Mouse (Mus musculus): Measurements from ENCODE around the gene Tspan12. TPM values are rescaled to one million over a fixed set of nuclear protein-coding genes. Genes with fewer than 3 reads are reported as not detected.
A peak's percentile ranks its signal among the peaks of the same experiment; 100 is the strongest.
"Not testable (repeated sequence)": the region's sequence is repeated elsewhere in the genome, so short reads cannot be mapped to it uniquely, and the experiment has no call there.

Tspan12 gene
- 54.6 and 54.8 TPM in 2 replicates for polyA plus RNA-seq (2016; fragmentation: Nextera tagmentation; extraction: Ambion mirVana)

GRCm38 (mm10) chr6:21852344-21852785, at the start of gene Tspan12:
TSS of gene Tspan12 (minus strand) at chr6:21852515.
- DNase-seq (ENCODE audit: low spot score): no peak
- peak within 1 kb of the TSS; percentile 96 for H3K27ac ChIP-seq (replicated peaks)
- 2% methylated on average over 13 of the region's 13 CpGs for WGBS
- H3K27me3 ChIP-seq (ENCODE audit: low read depth, poor library complexity, severe bottlenecking): no peaks in the 10 kb centered on the region
- peaks cover 23% of the 10 kb centered on the region for H3K4me1 ChIP-seq
- no peaks in the 10 kb centered on the region for H3K9me3 ChIP-seq (replicated peaks)
- H3K4me3 ChIP-seq: peak within 1 kb of the TSS; percentile 80
- H3K36me3 ChIP-seq: peaks cover 15% of the 10 kb centered on the region

GRCm38 (mm10) chr6:21894451-21894850, 42.1 kb upstream of the Tspan12 start:
- WGBS: 83% methylated on average over 7 of the region's 7 CpGs

GRCm38 (mm10) chr6:21889101-21889500, 36.8 kb upstream of the Tspan12 start:
- H3K4me3 ChIP-seq: no peak overlapping the region
- no peaks in the 10 kb centered on the region for H3K36me3 ChIP-seq
- no peak overlapping the region for H3K27ac ChIP-seq (replicated peaks)
- H3K27me3 ChIP-seq (ENCODE audit: low read depth, poor library complexity, severe bottlenecking): no peaks in the 10 kb centered on the region
- DNase-seq (ENCODE audit: low spot score): no peak
- no peaks in the 10 kb centered on the region for H3K9me3 ChIP-seq (replicated peaks)
- 95% methylated on average over 2 of the region's 2 CpGs for WGBS
- H3K4me1 ChIP-seq: no peaks in the 10 kb centered on the region

More at GRCm38 (mm10) chr6:21894451-21894850, 42.1 kb upstream of the Tspan12 start:
- Histone ChIP-seq H3K4me1 (no peaks in the 10 kb centered on the region), H3K27ac (replicated peaks) (no peak overlapping the region), H3K4me3 (no peak overlapping the region), H3K27me3 (ENCODE audit: low read depth, poor library complexity, severe bottlenecking) (no peaks in the 10 kb centered on the region), H3K9me3 (replicated peaks) (no peaks in the 10 kb centered on the region), H3K36me3 (no peaks in the 10 kb centered on the region)
- no peak for DNase-seq (ENCODE audit: low spot score)

GRCm38 (mm10) chr6:21887971-21888370, 35.7 kb upstream of the Tspan12 start:
- H3K4me3 ChIP-seq; H3K27me3 ChIP-seq (ENCODE audit: low read depth, poor library complexity, severe bottlenecking); DNase-seq (ENCODE audit: low spot score); H3K4me1 ChIP-seq; H3K36me3 ChIP-seq; H3K27ac ChIP-seq (replicated peaks); H3K9me3 ChIP-seq (replicated peaks): not testable (repeated sequence)

GRCm38 (mm10) chr6:21879496-21879895, 27.2 kb upstream of the Tspan12 start:
- Histone ChIP-seq H3K4me3 (no peak overlapping the region), H3K27ac (replicated peaks) (no peak overlapping the region), H3K9me3 (replicated peaks) (no peaks in the 10 kb centered on the region), H3K36me3 (no peaks in the 10 kb centered on the region), H3K4me1 (no peaks in the 10 kb centered on the region), H3K27me3 (ENCODE audit: low read depth, poor library complexity, severe bottlenecking) (no peaks in the 10 kb centered on the region)
- 86% methylated on average over 6 of the region's 6 CpGs for WGBS
- no peak for DNase-seq (ENCODE audit: low spot score)

GRCm38 (mm10) chr6:21867310-21867709, 15.0 kb upstream of the Tspan12 start:
- 59% methylated on average over 1 of the region's 1 CpGs for WGBS
- Histone ChIP-seq H3K9me3 (replicated peaks) (no peaks in the 10 kb centered on the region), H3K4me1 (no peaks in the 10 kb centered on the region), H3K27ac (replicated peaks) (no peak overlapping the region), H3K27me3 (ENCODE audit: low read depth, poor library complexity, severe bottlenecking) (no peaks in the 10 kb centered on the region), H3K4me3 (no peak overlapping the region), H3K36me3 (no peaks in the 10 kb centered on the region)
- no peak for DNase-seq (ENCODE audit: low spot score)

GRCm38 (mm10) chr6:21864179-21864578, 11.9 kb upstream of the Tspan12 start:
- peaks cover 7% of the 10 kb centered on the region; the same call in 1 of the 2 replicates for H3K27me3 ChIP-seq (ENCODE audit: low read depth, poor library complexity, severe bottlenecking)
- DNase-seq (ENCODE audit: low spot score): no peak
- H3K4me3 ChIP-seq: no peak overlapping the region
- no peaks in the 10 kb centered on the region for H3K4me1 ChIP-seq
- no peaks in the 10 kb centered on the region for H3K9me3 ChIP-seq (replicated peaks)
- H3K36me3 ChIP-seq: no peaks in the 10 kb centered on the region
- no peak overlapping the region for H3K27ac ChIP-seq (replicated peaks)
- 72% methylated on average over 8 of the region's 8 CpGs for WGBS

- H3K4me3 ChIP-seq: no peak overlapping the region
- no peak overlapping the region for H3K27ac ChIP-seq (replicated peaks)
- H3K27me3 ChIP-seq (ENCODE audit: low read depth, poor library complexity, severe bottlenecking): peaks cover 7% of the 10 kb centered on the region; the same call in 1 of the 2 replicates
- no peaks in the 10 kb centered on the region for H3K36me3 ChIP-seq
- no peaks in the 10 kb centered on the region for H3K4me1 ChIP-seq
- no peaks in the 10 kb centered on the region for H3K9me3 ChIP-seq (replicated peaks)
- no peak for DNase-seq (ENCODE audit: low spot score)
- WGBS: 23% methylated on average over 1 of the region's 1 CpGs
Observed at GRCm38 (mm10) chr6:21863561-21863960, 11.2 kb upstream of the Tspan12 start.

- Histone ChIP-seq H3K36me3 (no peaks in the 10 kb centered on the region), H3K4me3 (no peak overlapping the region), H3K9me3 (replicated peaks) (no peaks in the 10 kb centered on the region), H3K27me3 (ENCODE audit: low read depth, poor library complexity, severe bottlenecking) (peaks cover 7% of the 10 kb centered on the region; the same call in 1 of the 2 replicates), H3K4me1 (peaks cover 11% of the 10 kb centered on the region), H3K27ac (replicated peaks) (no peak overlapping the region)
- 83% methylated on average over 2 of the region's 2 CpGs for WGBS
- no peak for DNase-seq (ENCODE audit: low spot score)
Observed at GRCm38 (mm10) chr6:21861316-21861715, 9.0 kb upstream of the Tspan12 start.

GRCm38 (mm10) chr6:21857843-21858242, 5.5 kb upstream of the Tspan12 start:
- no peak for DNase-seq (ENCODE audit: low spot score)
- Histone ChIP-seq H3K27me3 (ENCODE audit: low read depth, poor library complexity, severe bottlenecking) (peaks cover 7% of the 10 kb centered on the region; the same call in 1 of the 2 replicates), H3K4me1 (peaks cover 17% of the 10 kb centered on the region), H3K4me3 (no peak overlapping the region), H3K27ac (replicated peaks) (no peak overlapping the region), H3K9me3 (replicated peaks) (no peaks in the 10 kb centered on the region), H3K36me3 (no peaks in the 10 kb centered on the region)
- 32% methylated on average over 7 of the region's 7 CpGs for WGBS

GRCm38 (mm10) chr6:21855921-21856320, 3.6 kb upstream of the Tspan12 start:
- Histone ChIP-seq H3K36me3 (no peaks in the 10 kb centered on the region), H3K4me1 (peaks cover 28% of the 10 kb centered on the region), H3K27ac (replicated peaks) (no peak overlapping the region), H3K4me3 (no peak overlapping the region), H3K9me3 (replicated peaks) (no peaks in the 10 kb centered on the region), H3K27me3 (ENCODE audit: low read depth, poor library complexity, severe bottlenecking) (peaks cover 7% of the 10 kb centered on the region; the same call in 1 of the 2 replicates)
- DNase-seq (ENCODE audit: low spot score): no peak
- WGBS: 67% methylated on average over 7 of the region's 7 CpGs

GRCm38 (mm10) chr6:21853342-21853741, 1.0 kb upstream of the Tspan12 start:
- 63% methylated on average over 6 of the region's 6 CpGs for WGBS
- Histone ChIP-seq H3K9me3 (replicated peaks) (no peaks in the 10 kb centered on the region), H3K36me3 (peaks cover 8% of the 10 kb centered on the region; the same call in 1 of the 2 replicates), H3K27me3 (ENCODE audit: low read depth, poor library complexity, severe bottlenecking) (no peaks in the 10 kb centered on the region), H3K4me3 (no peak overlapping the region), H3K4me1 (peaks cover 33% of the 10 kb centered on the region), H3K27ac (replicated peaks) (no peak overlapping the region)
- DNase-seq (ENCODE audit: low spot score): no peak

- Histone ChIP-seq H3K36me3 (peaks cover 21% of the 10 kb centered on the region), H3K4me3 (peak overlapping the region; percentile 80), H3K27me3 (ENCODE audit: low read depth, poor library complexity, severe bottlenecking) (no peaks in the 10 kb centered on the region), H3K4me1 (peaks cover 22% of the 10 kb centered on the region), H3K9me3 (replicated peaks) (no peaks in the 10 kb centered on the region), H3K27ac (replicated peaks) (peak overlapping the region; percentile 96)
- WGBS: under 1% methylated on average over 62 of the region's 62 CpGs
- peak; percentile 83 for DNase-seq (ENCODE audit: low spot score)
Observed at GRCm38 (mm10) chr6:21851596-21852343, 545 bp downstream of the Tspan12 start.

Measured in midbrain, embryonic 10.5 days (tissue).